In genomic region chr13:55510332-55510667, GRCm38 (mm10) we compare ENCODE assay signal across 8 mouse cellular contexts. TPM values are rescaled to one million over a fixed set of nuclear protein-coding genes. Genes with fewer than 3 reads are reported as not detected.
DNase-seq lines count a peak whose midpoint lies in the region; ATAC-seq and TF ChIP-seq lines count a peak whose summit lies in the region.

No protein-coding gene starts in this region.

- peaks cover 5 to 33% of the 10 kb centered on the region in 2 experiments for H3K4me1 ChIP-seq in ES-E14 (ENCODE audit: control insufficient read depth in 2 of 2, insufficient read depth in 2 of 2, low read length in 2 of 2, poor library complexity in 1 of 2)
- peaks cover 13% of the 10 kb centered on the region for H3K4me1 ChIP-seq in hindbrain, embryonic 11.5 days (replicated peaks; ENCODE audit: control insufficient read depth, insufficient read depth, low read length)
- peaks cover 80% of the 10 kb centered on the region for H3K4me1 ChIP-seq in megakaryocyte, embryonic 14.5 days

- DNase-seq in gastrocnemius, adult 2 months: no peak
- DNase-seq in gastrocnemius, postnatal 4 days (ENCODE audit: low spot score in 2 of 2): no peak
- no peak for DNase-seq in ES-E14 (ENCODE audit: low read depth, low spot score)
- no peak for DNase-seq in hindbrain, embryonic 11.5 days (ENCODE audit: low spot score)
- no peak for DNase-seq in ovary, postnatal 10 days (ENCODE audit: low spot score)
- DNase-seq in ovary, postnatal 36 days (ENCODE audit: low spot score): no peak
- DNase-seq in left cerebral cortex, adult 8-10 months (ENCODE audit: low spot score in 2 of 2): no peak

- in situ Hi-C loops in ES-E14 (cut with MboI; ENCODE audit: low sequenced_read_pairs in 2 of 2, unreplicated experiment in 2 of 2): no loop called here

- 0 out of 2 replicates have a peak overlapping the region, but pooled peaks have one; percentile 6 for H3K9ac ChIP-seq in ES-E14 (ENCODE audit: insufficient read depth, low read depth, low read length, poor library complexity, severe bottlenecking)
- H3K9ac ChIP-seq in hindbrain, embryonic 11.5 days (ENCODE audit: low read depth, low read length): peak overlapping the region; percentile 16; the same call in 1 of the 2 replicates

- H3K4me3 ChIP-seq in gastrocnemius, adult 2 months: peak overlapping the region; percentile 81
- no peak overlapping the region for H3K4me3 ChIP-seq in ES-E14 (ENCODE audit: insufficient read depth in 1 of 2, low read depth in 1 of 2, low read length in 2 of 2, poor library complexity in 1 of 2, severe bottlenecking in 1 of 2)
- no peak overlapping the region for H3K4me3 ChIP-seq in hindbrain, embryonic 11.5 days (ENCODE audit: low read depth, low read length)
- peak overlapping the region; percentile 96 for H3K4me3 ChIP-seq in megakaryocyte, embryonic 14.5 days (replicated peaks)

- no peak overlapping the region for H3K4me2 ChIP-seq in hindbrain, embryonic 11.5 days (replicated peaks; ENCODE audit: low read depth, low read length)

- ATAC-seq in hindbrain, embryonic 11.5 days (ENCODE audit: low FRiP score): 0 out of 2 replicates have a peak, but pooled peaks have one; percentile 3

- peak overlapping the region; percentile 99 for H3K27ac ChIP-seq in gastrocnemius, adult 2 months
- peak overlapping the region; percentile 77; the same call in 1 of the 2 replicates for H3K27ac ChIP-seq in ES-E14 (ENCODE audit: insufficient read depth, low read depth, low read length, poor library complexity, severe bottlenecking)
- H3K27ac ChIP-seq in hindbrain, embryonic 11.5 days (ENCODE audit: low read depth, low read length): no peak overlapping the region

- no peaks in the 10 kb centered on the region for H3K9me3 ChIP-seq in ES-E14 (ENCODE audit: control insufficient read depth, insufficient read depth, low read depth, low read length)
- H3K9me3 ChIP-seq in hindbrain, embryonic 11.5 days (ENCODE audit: control insufficient read depth, low read length): no peaks in the 10 kb centered on the region
- no peaks in the 10 kb centered on the region for H3K9me3 ChIP-seq in megakaryocyte, embryonic 14.5 days

- TF ChIP-seq CTCF in gastrocnemius, adult 2 months (IDR thresholded peaks at IDR 0.05): no peak

- 51% methylated on average over 3 of the region's 3 CpGs for WGBS in hindbrain, embryonic 11.5 days

- peaks cover 38% of the 10 kb centered on the region for H3K36me3 ChIP-seq in ES-E14 (ENCODE audit: control insufficient read depth, insufficient read depth, low read length, poor library complexity, severe bottlenecking)
- H3K36me3 ChIP-seq in hindbrain, embryonic 11.5 days (ENCODE audit: control insufficient read depth, insufficient read depth, low read length): peaks cover 7% of the 10 kb centered on the region
- peaks cover 71% of the 10 kb centered on the region for H3K36me3 ChIP-seq in megakaryocyte, embryonic 14.5 days (replicated peaks; ENCODE audit: low read length)

- intact Hi-C loops in gastrocnemius, adult 2 months (cut with DNase I): no loop called here

- no peaks in the 10 kb centered on the region; the same call in 1 of the 2 replicates for H3K27me3 ChIP-seq in hindbrain, embryonic 11.5 days (ENCODE audit: control insufficient read depth, insufficient read depth, low read length)
- peaks cover 8% of the 10 kb centered on the region for H3K27me3 ChIP-seq in megakaryocyte, embryonic 14.5 days (replicated peaks)

TF ChIP-seq in ES-E14, 5 proteins besides CTCF, POLR2A, EP300 and RAD21:
- TF ChIP-seq CHD2 (IDR thresholded peaks at IDR 0.05; ENCODE audit: low read depth, low read length): no peak
- TF ChIP-seq HCFC1 (IDR thresholded peaks at IDR 0.05; ENCODE audit: borderline replicate concordance, insufficient read depth, low read length): no peak
- TF ChIP-seq ZC3H11A (IDR thresholded peaks at IDR 0.05; ENCODE audit: borderline replicate concordance, low read depth, low read length): no peak
- TF ChIP-seq ZNF384 (IDR thresholded peaks at IDR 0.05; ENCODE audit: low read depth, low read length): no peak
- TF ChIP-seq MAFK (IDR thresholded peaks at IDR 0.05; ENCODE audit: insufficient read depth, low read depth, low read length): peak; percentile 83

RNA-seq across cellular contexts. Expression of gene Pdlim7, which starts 3.2 kb away (rescaled TPM):
- 100 to 1,000 TPM; 424 to 537 TPM for total RNA-seq in gastrocnemius, adult 2 months (2021)
- 100 to 1,000 TPM; 304 to 308 TPM for total RNA-seq in gastrocnemius, postnatal 4 days (2021)
- 46.7 and 58.2 TPM in 2 replicates for total RNA-seq in ES-E14 (2012; rRNA removed)
- 135 and 152 TPM in 2 replicates for polyA plus RNA-seq in hindbrain, embryonic 11.5 days (2014; fragmentation: Nextera tagmentation; extraction: Ambion mirVana)
- 681 and 731 TPM in 2 replicates for polyA plus RNA-seq in megakaryocyte, embryonic 14.5 days (2012; ENCODE audit: insufficient read depth, low replicate concordance)
- 10 to 100 TPM; 78.3 to 93.8 (median 85.9) TPM for total RNA-seq in left cerebral cortex, adult 8-10 months (2022)

RNA-seq across cellular contexts. Expression of gene Dok3, which starts 18.8 kb away (rescaled TPM):
- 1 to 10 TPM in 1 of 2 experiments, under 1 TPM in 1; 0.77 to 1.5 TPM for total RNA-seq in gastrocnemius, adult 2 months (2021)
- 1 to 10 TPM; 3.1 to 3.3 TPM for total RNA-seq in gastrocnemius, postnatal 4 days (2021)
- 0.98 and 1.7 TPM in 2 replicates for total RNA-seq in ES-E14 (2012; rRNA removed)
- 2.2 and 2.8 TPM in 2 replicates for polyA plus RNA-seq in hindbrain, embryonic 11.5 days (2014; fragmentation: Nextera tagmentation; extraction: Ambion mirVana)
- 35.5 and 98.6 TPM in 2 replicates for polyA plus RNA-seq in megakaryocyte, embryonic 14.5 days (2012; ENCODE audit: insufficient read depth, low replicate concordance)
- total RNA-seq in left cerebral cortex, adult 8-10 months (2022): 1 to 10 TPM; 3.7 to 6.3 (median 5.2) TPM

RNA-seq across cellular contexts. Expression of gene Dbn1, which starts 22.4 kb away (rescaled TPM):
- 1 to 10 TPM; 4.9 to 7.7 TPM for total RNA-seq in gastrocnemius, adult 2 months (2021)
- total RNA-seq in gastrocnemius, postnatal 4 days (2021): 100 to 1,000 TPM; 127 to 147 TPM
- total RNA-seq in ES-E14 (2012; rRNA removed): 77.0 and 83.8 TPM in 2 replicates
- 277 and 314 TPM in 2 replicates for polyA plus RNA-seq in hindbrain, embryonic 11.5 days (2014; fragmentation: Nextera tagmentation; extraction: Ambion mirVana)
- polyA plus RNA-seq in megakaryocyte, embryonic 14.5 days (2012; ENCODE audit: insufficient read depth, low replicate concordance): 1.8 and 5.0 TPM in 2 replicates
- 100 to 1,000 TPM; 216 to 253 (median 234) TPM for total RNA-seq in left cerebral cortex, adult 8-10 months (2022)

RNA-seq across cellular contexts. Expression of gene Ddx41, which starts 26.2 kb away (rescaled TPM):
- total RNA-seq in gastrocnemius, adult 2 months (2021): 10 to 100 TPM; 10.6 to 11.5 TPM
- 10 to 100 TPM; 19.9 to 20.9 TPM for total RNA-seq in gastrocnemius, postnatal 4 days (2021)
- 85.9 and 120 TPM in 2 replicates for total RNA-seq in ES-E14 (2012; rRNA removed)
- polyA plus RNA-seq in hindbrain, embryonic 11.5 days (2014; fragmentation: Nextera tagmentation; extraction: Ambion mirVana): 67.6 and 75.0 TPM in 2 replicates
- polyA plus RNA-seq in megakaryocyte, embryonic 14.5 days (2012; ENCODE audit: insufficient read depth, low replicate concordance): 49.7 and 52.6 TPM in 2 replicates
- 10 to 100 TPM; 44.5 to 55.2 (median 48.2) TPM for total RNA-seq in left cerebral cortex, adult 8-10 months (2022)

RNA-seq across cellular contexts. Expression of gene Prr7, which starts 46.2 kb away (rescaled TPM):
- total RNA-seq in gastrocnemius, adult 2 months (2021): under 1 TPM; 0.18 to 0.22 TPM
- 1 to 10 TPM; 4.3 to 4.7 TPM for total RNA-seq in gastrocnemius, postnatal 4 days (2021)
- total RNA-seq in ES-E14 (2012; rRNA removed): 2.5 and 5.8 TPM in 2 replicates
- polyA plus RNA-seq in hindbrain, embryonic 11.5 days (2014; fragmentation: Nextera tagmentation; extraction: Ambion mirVana): 2.4 and 2.5 TPM in 2 replicates
- polyA plus RNA-seq in megakaryocyte, embryonic 14.5 days (2012; ENCODE audit: insufficient read depth, low replicate concordance): 5.3 and 21.1 TPM in 2 replicates
- 10 to 100 TPM; 50.8 to 62.7 (median 59.7) TPM for total RNA-seq in left cerebral cortex, adult 8-10 months (2022)

Comparison
In these comparisons a context has a peak if more than half of its experiments do, and no peak if none do; other contexts are left out.
1. H3K4me3 ChIP-seq: peak in gastrocnemius, adult 2 months (single experiment) and megakaryocyte, embryonic 14.5 days (single experiment); none in ES-E14 (0 of 2) and hindbrain, embryonic 11.5 days (single experiment).